Mouse (Mus musculus) midbrain, embryonic 11.5 days (tissue): ENCODE results near the gene Cbs. TPM values are rescaled to one million over a fixed set of nuclear protein-coding genes. Genes with fewer than 3 reads are reported as not detected.

Experiments used
- ATAC-seq: fragments of 200-750 bp; cut with Nextera tagmentation; 2 replicates; pipeline ENCODE4 v1.8.0; 2017; ENCODE audit warnings: moderate TSS enrichment, moderate library complexity; ENCODE audit not compliant: low FRiP score
- DNase-seq: peaks from one replicate; pipeline ENCODE4 v3.0.0; 2015; ENCODE audit warnings: low spot score; ENCODE audit errors: missing footprints
- H3K27ac ChIP-seq: fragments of 300-500 bp; sonication (generic); 2 replicates; pipeline ENCODE4 v1.5.1; 2014; ENCODE audit warnings: low read depth, low read length
- H3K27me3 ChIP-seq: fragments of 300-500 bp; sonication (generic); 2 replicates; pipeline ENCODE4 v1.6.1; 2014; ENCODE audit warnings: mild to moderate bottlenecking, low read length, moderate library complexity, mixed read lengths; ENCODE audit not compliant: control insufficient read depth, insufficient read depth
- H3K36me3 ChIP-seq: fragments of 300-500 bp; sonication (generic); 2 replicates; pipeline ENCODE4 v1.6.1; 2014; ENCODE audit warnings: mild to moderate bottlenecking, low read length, moderate library complexity, mixed read lengths; ENCODE audit not compliant: control insufficient read depth, insufficient read depth
- H3K4me1 ChIP-seq: fragments of 300-500 bp; sonication (generic); 2 replicates; pipeline ENCODE4 v1.6.1; 2014; ENCODE audit warnings: low read length; ENCODE audit not compliant: control insufficient read depth, insufficient read depth
- H3K4me2 ChIP-seq: fragments of 300-500 bp; sonication (generic); 2 replicates; pipeline ENCODE4 v1.6.1; 2014; ENCODE audit warnings: mild to moderate bottlenecking, moderate library complexity
- H3K4me3 ChIP-seq: fragments of 300-500 bp; sonication (generic); 2 replicates; pipeline ENCODE4 v1.5.1; 2014; ENCODE audit warnings: low read depth, low read length
- H3K9ac ChIP-seq: fragments of 300-500 bp; sonication (generic); 2 replicates; pipeline ENCODE4 v1.6.1; 2014; ENCODE audit warnings: low read length
- H3K9me3 ChIP-seq: fragments of 300-500 bp; sonication (generic); 2 replicates; pipeline ENCODE4 v1.6.1; 2016; ENCODE audit warnings: low read length; ENCODE audit not compliant: control insufficient read depth
- WGBS: fragments of 180-500 bp; shearing (Covaris S2); extraction: QIAGEN DNeasy Blood & Tissue Kit; methylation state at CpG from one replicate; pipeline ENCODE4 v1.1.7; 2014; 5-methylcytosine and 5-hydroxymethylcytosine counted together
- polyA plus RNA-seq: library from polyadenylated mRNA; unstranded; fragments of >200 nt; fragmentation: Nextera tagmentation; extraction: Ambion mirVana; gene quantifications from 2 replicates; pipeline ENCODE4 v1.2.1, GENCODE M21; 2014

The Cbs gene
- polyA plus RNA-seq, 1 experiment from 2014 or later = 1.1 TPM

- WGBS = 92% methylated on average over 6 of the region's 6 CpGs
- Histone ChIP-seq H3K36me3 (peaks cover 48% of the 10 kb centered on the region), H3K27ac (no peak overlapping the region), H3K4me1 (peaks cover 6% of the 10 kb centered on the region), H3K4me2 (no peak overlapping the region), H3K9ac (no peak overlapping the region), H3K9me3 (no peaks in the 10 kb centered on the region), H3K27me3 (no peaks in the 10 kb centered on the region), H3K4me3 (no peak overlapping the region)
- DNase-seq (no peak), ATAC-seq (no peak)
Observed at GRCm38 (mm10) chr17:31653277-31653676, 16.2 kb upstream of the Cbs start.

- peaks cover under 1% of the 10 kb centered on the region for H3K4me1 ChIP-seq
- peaks cover 56% of the 10 kb centered on the region for H3K36me3 ChIP-seq
Observed at GRCm38 (mm10) chr17:31652152-31652551, 15.1 kb upstream of the Cbs start.

GRCm38 (mm10) chr17:31646199-31647002 is 9.4 kb upstream of the Cbs start:
- no peak overlapping the region for H3K4me3 ChIP-seq
- DNase-seq = peak; percentile 78
- no peak overlapping the region for H3K9ac ChIP-seq
- no peak overlapping the region for H3K27ac ChIP-seq
- ATAC-seq = peak; percentile 35; the same call in 1 of the 2 replicates
- 97% methylated on average over 5 of the region's 5 CpGs for WGBS
- peaks cover 39% of the 10 kb centered on the region for H3K36me3 ChIP-seq
- no peaks in the 10 kb centered on the region for H3K9me3 ChIP-seq
- no peaks in the 10 kb centered on the region for H3K27me3 ChIP-seq
- no peaks in the 10 kb centered on the region for H3K4me1 ChIP-seq
- no peak overlapping the region for H3K4me2 ChIP-seq

More at GRCm38 (mm10) chr17:31652152-31652551, 15.1 kb upstream of the Cbs start:
- WGBS = 93% methylated on average over 14 of the region's 14 CpGs
- no peak overlapping the region for H3K27ac ChIP-seq
- H3K27me3 ChIP-seq = no peaks in the 10 kb centered on the region
- no peak for DNase-seq
- no peak overlapping the region for H3K4me2 ChIP-seq
- no peaks in the 10 kb centered on the region for H3K9me3 ChIP-seq
- no peak overlapping the region for H3K4me3 ChIP-seq
- ATAC-seq = no peak
- H3K9ac ChIP-seq = no peak overlapping the region

GRCm38 (mm10) chr17:31642913-31643312 is 5.9 kb upstream of the Cbs start:
- no peak overlapping the region for H3K9ac ChIP-seq
- DNase-seq = no peak
- no peaks in the 10 kb centered on the region for H3K9me3 ChIP-seq
- H3K36me3 ChIP-seq = peaks cover 15% of the 10 kb centered on the region
- no peaks in the 10 kb centered on the region; the same call in 1 of the 2 replicates for H3K27me3 ChIP-seq
- H3K4me3 ChIP-seq = no peak overlapping the region
- WGBS = 81% methylated on average over 4 of the region's 4 CpGs
- ATAC-seq = no peak
- no peaks in the 10 kb centered on the region for H3K4me1 ChIP-seq
- no peak overlapping the region for H3K4me2 ChIP-seq
- H3K27ac ChIP-seq = no peak overlapping the region

GRCm38 (mm10) chr17:31642331-31642730 is 5.3 kb upstream of the Cbs start:
- no peak overlapping the region for H3K4me2 ChIP-seq
- peaks cover 2% of the 10 kb centered on the region for H3K4me1 ChIP-seq
- no peak for ATAC-seq
- H3K4me3 ChIP-seq = no peak overlapping the region
- H3K9ac ChIP-seq = no peak overlapping the region
- H3K27ac ChIP-seq = no peak overlapping the region
- 24% methylated on average over 8 of the region's 8 CpGs for WGBS
- peaks cover 3% of the 10 kb centered on the region; the same call in 1 of the 2 replicates for H3K27me3 ChIP-seq
- H3K9me3 ChIP-seq = no peaks in the 10 kb centered on the region
- peak; percentile 45 for DNase-seq
- H3K36me3 ChIP-seq = peaks cover 9% of the 10 kb centered on the region

GRCm38 (mm10) chr17:31639651-31640050 is 2.6 kb upstream of the Cbs start:
- H3K9me3 ChIP-seq = no peaks in the 10 kb centered on the region
- H3K27me3 ChIP-seq = peaks cover 19% of the 10 kb centered on the region
- H3K9ac ChIP-seq = no peak overlapping the region
- DNase-seq (no peak), ATAC-seq (no peak)
- WGBS = 79% methylated on average over 4 of the region's 4 CpGs
- no peak overlapping the region for H3K4me3 ChIP-seq
- H3K4me2 ChIP-seq = no peak overlapping the region
- no peaks in the 10 kb centered on the region for H3K36me3 ChIP-seq
- H3K27ac ChIP-seq = no peak overlapping the region
- H3K4me1 ChIP-seq = peaks cover 12% of the 10 kb centered on the region

- Histone ChIP-seq H3K4me3 (no peak overlapping the region), H3K9ac (no peak overlapping the region), H3K27me3 (peaks cover 19% of the 10 kb centered on the region), H3K9me3 (no peaks in the 10 kb centered on the region), H3K4me2 (no peak overlapping the region), H3K4me1 (peaks cover 12% of the 10 kb centered on the region), H3K27ac (no peak overlapping the region), H3K36me3 (no peaks in the 10 kb centered on the region)
- WGBS = 75% methylated on average over 9 of the region's 9 CpGs
- ATAC-seq = no peak
- no peak for DNase-seq
Observed at GRCm38 (mm10) chr17:31637866-31638570, 980 bp upstream of the Cbs start.

GRCm38 (mm10) chr17:31636277-31636941 is 629 bp downstream of the Cbs start:
- Histone ChIP-seq H3K9me3 (no peaks in the 10 kb centered on the region), H3K9ac (peak overlapping the region; percentile 54), H3K4me3 (peak overlapping the region; percentile 42), H3K4me1 (peaks cover 12% of the 10 kb centered on the region), H3K27ac (no peak overlapping the region), H3K36me3 (no peaks in the 10 kb centered on the region), H3K4me2 (peak overlapping the region; percentile 88), H3K27me3 (peaks cover 19% of the 10 kb centered on the region)
- 7% methylated on average over 45 of the region's 45 CpGs for WGBS
- ATAC-seq (peak; percentile 64), DNase-seq (no peak)

GRCm38 (mm10) chr17:31635781-31636180 is 1.3 kb downstream of the Cbs start:
- Histone ChIP-seq H3K9me3 (no peaks in the 10 kb centered on the region), H3K4me1 (peaks cover 12% of the 10 kb centered on the region), H3K4me2 (no peak overlapping the region), H3K4me3 (no peak overlapping the region), H3K36me3 (no peaks in the 10 kb centered on the region), H3K27ac (no peak overlapping the region), H3K9ac (no peak overlapping the region), H3K27me3 (peaks cover 19% of the 10 kb centered on the region)
- WGBS = 57% methylated on average over 11 of the region's 11 CpGs
- DNase-seq (no peak), ATAC-seq (no peak)
